Mouse (Mus musculus): ENCODE data around the gene Pak7.

DNA sequence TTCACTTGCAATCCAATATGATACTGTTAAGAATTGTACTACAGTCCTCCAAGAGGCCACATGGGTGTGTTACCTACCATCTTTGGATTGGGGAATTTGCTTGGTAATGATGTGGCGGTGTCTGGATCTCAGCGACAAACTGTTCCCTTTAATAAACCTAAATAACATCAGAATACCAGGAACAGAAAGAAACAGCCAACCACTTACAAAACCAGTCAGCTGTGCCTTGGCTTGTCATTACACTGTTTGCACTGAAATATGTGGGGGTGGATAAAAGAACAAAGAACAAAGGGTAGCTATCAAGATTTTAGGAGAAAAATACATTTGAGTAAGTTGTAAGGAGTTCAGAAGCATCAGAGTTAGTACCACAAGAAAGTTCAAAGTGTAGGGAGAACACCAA, 269.8 kb downstream of the Pak7 start:
- TF ChIP-seq CTCF (IDR thresholded peaks at IDR 0.05; ENCODE audit: insufficient read depth, low read length): no peak
- TF ChIP-seq POLR2A (IDR thresholded peaks at IDR 0.05; ENCODE audit: borderline replicate concordance, extremely low read depth, low read depth, low read length): no peak

All from lung, adult 2 months (tissue).